Mouse (Mus musculus) erythroblast, adult 5-6 weeks (primary cell): ENCODE measurements at regions not wholly inside any gene's neighbourhood (a gene's known extent, or its start where the extent isn't known, plus 50 kb on each side); places are given as distances from the start of the nearest gene placed in this dataset.

Experiments used
- ATAC-seq: replicated peaks from 2 replicates; pipeline ENCODE4 v1.8.0; 2016; ENCODE audit warnings: moderate number of reproducible peaks, mild to moderate bottlenecking, moderate TSS enrichment, inconsistent platforms; ENCODE audit not compliant: poor library complexity, low FRiP score, severe bottlenecking

- no peak for ATAC-seq
Observed at GRCm38 (mm10) chr9:102782926-102783850, 51.5 kb upstream of the Ryk start.

- peak; percentile 77 for ATAC-seq
Observed at GRCm38 (mm10) chr9:102784329-102785026, 50.2 kb upstream of the Ryk start.
